Mouse (Mus musculus): ENCODE measurements around the gene Ppm1h. TPM values are rescaled to one million over a fixed set of nuclear protein-coding genes. Genes with fewer than 3 reads are reported as not detected.
"Not testable (repeated sequence)": the region's sequence is repeated elsewhere in the genome, so short reads cannot be mapped to it uniquely, and the experiment has no call there.

Ppm1h gene
- total RNA-seq, 2 experiments from 2014 or later = 97.9 to 105 TPM

DNA sequence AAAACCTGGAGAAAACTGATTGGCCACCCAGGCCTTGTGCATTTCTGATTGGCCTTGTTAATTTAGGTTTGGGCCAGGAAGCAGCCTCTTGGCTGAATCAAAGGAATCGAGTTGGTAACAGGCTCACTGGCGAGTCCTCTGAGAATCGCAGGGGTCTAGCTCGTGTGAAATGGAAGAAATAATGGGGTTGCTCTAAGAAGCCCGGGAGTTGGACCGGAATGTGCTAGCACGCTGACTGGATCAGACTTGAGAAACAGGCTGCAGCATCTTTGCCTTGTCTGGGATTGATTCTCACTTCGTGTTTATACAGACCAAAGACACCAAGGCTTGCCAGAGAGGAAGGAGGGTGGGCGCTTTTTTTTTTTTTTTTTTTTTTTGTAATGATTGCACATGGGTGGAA, 282.9 kb downstream of the Ppm1h start:
- no peak overlapping the region for H3K27ac ChIP-seq
- intact Hi-C loops (cut with DNase I) = no loop called here
- no peak overlapping the region for H3K4me3 ChIP-seq
- TF ChIP-seq CTCF (IDR thresholded peaks at IDR 0.05) = no peak
- DNase-seq (ENCODE audit: extremely low spot score in 1 of 2, low spot score in 2 of 2) = no peak

- H3K4me3 ChIP-seq = no peak overlapping the region
- TF ChIP-seq CTCF (IDR thresholded peaks at IDR 0.05) = no peak
- intact Hi-C loops (cut with DNase I) = no loop called here
- DNase-seq (ENCODE audit: extremely low spot score in 1 of 2, low spot score in 2 of 2) = no peak
- no peak overlapping the region for H3K27ac ChIP-seq
These were observed 284.1 kb downstream of the Ppm1h start for GRCm38 (mm10) chr10:122962651-122963050.

- intact Hi-C loops (cut with DNase I) = no loop called here
- no peak for DNase-seq (ENCODE audit: extremely low spot score in 1 of 2, low spot score in 2 of 2)
- no peak for TF ChIP-seq CTCF (IDR thresholded peaks at IDR 0.05)
- 0 out of 2 replicates have a peak overlapping the region, but pooled peaks have one; percentile 32 for H3K27ac ChIP-seq
- no peak overlapping the region for H3K4me3 ChIP-seq
These were observed 285.1 kb downstream of the Ppm1h start for GRCm38 (mm10) chr10:122963463-122964240.

DNA sequence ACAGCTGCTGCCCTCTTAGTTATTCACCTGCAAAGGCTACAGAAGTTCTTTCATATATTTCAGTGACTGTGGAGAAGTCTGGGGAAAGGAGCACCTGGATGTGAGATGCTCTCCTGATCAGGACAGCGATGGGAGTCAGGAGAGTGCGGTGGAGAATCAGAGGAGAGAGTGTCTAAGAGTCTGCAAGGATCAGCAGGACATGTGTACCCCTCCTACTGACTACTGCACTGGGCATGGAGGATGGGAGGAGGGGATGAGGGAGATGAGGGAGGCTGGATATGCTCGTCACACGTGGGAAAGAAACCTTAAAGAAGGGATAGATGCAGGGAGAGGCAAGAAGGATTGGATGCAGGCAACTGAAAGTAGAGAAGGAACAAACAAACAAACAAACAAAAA, 285.7 kb downstream of the Ppm1h start:
- DNase-seq (ENCODE audit: extremely low spot score in 1 of 2, low spot score in 2 of 2) = no peak
- TF ChIP-seq CTCF (IDR thresholded peaks at IDR 0.05) = no peak
- intact Hi-C loops (cut with DNase I) = no loop called here
- Histone ChIP-seq H3K4me3 (no peak overlapping the region), H3K27ac (no peak overlapping the region)

DNA sequence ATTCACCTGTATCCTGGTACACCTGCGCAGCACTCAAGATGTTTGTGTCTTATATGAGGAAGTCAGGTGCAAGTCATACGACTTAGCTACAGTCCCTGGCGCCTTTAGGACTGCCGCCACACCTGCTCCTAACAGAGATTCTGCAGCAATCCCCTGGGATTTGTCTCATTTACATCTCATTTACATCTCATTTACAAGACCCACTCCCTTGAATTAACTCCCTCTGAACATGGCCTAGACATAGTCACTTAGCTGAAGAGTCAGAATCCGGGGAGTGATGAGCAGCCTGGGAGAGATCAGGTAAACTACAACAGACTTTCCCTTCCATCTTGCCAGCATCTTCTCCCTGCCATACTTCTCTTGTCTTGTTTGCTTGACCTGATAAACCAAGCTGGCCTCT, 287.1 kb downstream of the Ppm1h start:
- DNase-seq (ENCODE audit: extremely low spot score in 1 of 2, low spot score in 2 of 2); H3K4me3 ChIP-seq; intact Hi-C loops (cut with DNase I); H3K27ac ChIP-seq: not testable (repeated sequence)

DNA sequence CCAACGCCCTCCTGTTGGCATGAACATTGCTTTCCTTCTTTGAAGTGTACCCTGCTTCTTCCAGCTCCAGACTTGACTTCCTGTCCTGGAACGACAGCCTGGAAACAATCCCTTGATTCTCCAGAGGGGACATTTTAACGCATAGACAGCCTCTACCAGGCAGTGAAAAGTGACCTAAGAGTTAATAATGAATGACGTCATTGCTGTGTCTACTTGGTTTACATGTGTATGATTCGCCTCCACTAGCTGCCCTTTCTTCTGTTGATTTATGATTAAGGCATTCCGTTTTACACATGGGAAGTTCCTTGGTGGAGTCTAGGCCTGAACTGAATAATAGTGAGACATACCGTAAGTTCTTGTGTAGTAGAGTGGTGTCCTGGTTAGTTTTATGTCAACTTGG, 287.9 kb downstream of the Ppm1h start:
- TF ChIP-seq CTCF (IDR thresholded peaks at IDR 0.05) = no peak
- Histone ChIP-seq H3K27ac (no peak overlapping the region), H3K4me3 (no peak overlapping the region)
- no peak for DNase-seq (ENCODE audit: extremely low spot score in 1 of 2, low spot score in 2 of 2)
- intact Hi-C loops (cut with DNase I) = no loop called here

DNA sequence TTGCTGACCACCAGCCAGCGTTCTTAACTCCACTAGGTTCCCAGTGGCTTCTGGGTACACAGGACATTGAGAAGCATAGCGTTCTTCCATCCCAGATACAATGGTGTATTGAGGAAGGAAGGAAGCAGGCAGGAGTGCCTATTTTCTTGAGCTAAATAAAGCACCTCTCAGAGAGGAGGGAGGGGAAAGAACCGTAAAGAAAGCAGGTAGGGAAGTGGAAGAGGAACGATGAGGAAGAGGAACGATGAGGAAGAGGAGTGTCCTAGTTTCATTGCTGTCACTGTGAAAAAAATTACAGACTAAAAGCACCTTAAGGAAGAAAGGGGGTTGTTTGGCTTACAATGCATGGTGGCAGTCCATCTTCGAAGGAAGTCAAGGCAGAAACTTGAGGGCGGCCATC, 291.6 kb downstream of the Ppm1h start:
- Histone ChIP-seq H3K4me3 (no peak overlapping the region), H3K27ac (no peak overlapping the region)
- DNase-seq (ENCODE audit: extremely low spot score in 1 of 2, low spot score in 2 of 2) = no peak
- intact Hi-C loops (cut with DNase I) = no loop called here
- TF ChIP-seq CTCF (IDR thresholded peaks at IDR 0.05) = no peak

DNA sequence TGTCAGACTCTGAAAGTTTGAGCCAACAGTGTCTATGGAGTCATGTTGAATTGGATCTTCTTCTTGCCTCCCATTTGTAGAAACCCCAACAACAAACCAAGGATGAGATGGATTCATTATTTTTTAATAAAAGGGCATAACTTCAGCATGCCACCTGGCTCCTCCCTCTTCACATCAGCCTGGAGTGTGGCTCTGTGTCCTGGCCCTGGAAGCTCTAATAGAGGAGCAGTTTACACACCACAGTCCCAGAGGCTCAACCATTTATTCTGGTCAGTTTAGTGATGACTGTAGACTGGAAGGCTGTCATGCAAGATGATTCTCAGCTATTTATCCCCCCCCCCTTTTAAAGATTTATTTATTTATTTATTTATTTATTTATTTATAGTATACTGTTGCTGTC, 294.7 kb downstream of the Ppm1h start:
- Histone ChIP-seq H3K4me3 (no peak overlapping the region), H3K27ac (no peak overlapping the region)
- intact Hi-C loops (cut with DNase I) = no loop called here
- TF ChIP-seq CTCF (IDR thresholded peaks at IDR 0.05) = no peak
- no peak for DNase-seq (ENCODE audit: extremely low spot score in 1 of 2, low spot score in 2 of 2)

- no peak for DNase-seq (ENCODE audit: extremely low spot score in 1 of 2, low spot score in 2 of 2)
- H3K4me3 ChIP-seq = no peak overlapping the region
- intact Hi-C loops (cut with DNase I) = no loop called here
- H3K27ac ChIP-seq = no peak overlapping the region
- no peak for TF ChIP-seq CTCF (IDR thresholded peaks at IDR 0.05)
These were observed 297.5 kb downstream of the Ppm1h start for GRCm38 (mm10) chr10:122976038-122976437.

DNA sequence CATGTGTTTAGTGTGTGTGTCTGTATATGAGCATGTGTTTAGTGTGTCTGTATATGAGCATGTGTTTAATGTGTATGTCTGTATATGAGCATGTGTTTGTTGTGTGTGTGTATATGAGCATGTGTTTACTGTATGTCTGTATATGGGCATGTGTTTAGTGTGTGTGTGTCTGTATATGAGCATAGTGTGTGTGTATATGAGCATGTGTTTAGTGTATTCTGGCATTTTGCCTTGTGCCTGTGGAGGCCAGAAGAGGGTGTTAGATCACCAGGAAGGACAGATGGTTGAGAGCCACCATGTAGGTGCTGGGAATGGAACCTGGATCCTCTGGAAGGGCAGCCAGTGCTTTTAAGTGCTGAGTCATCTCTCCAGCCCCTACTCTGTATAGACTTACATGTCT, 300.8 kb downstream of the Ppm1h start:
- intact Hi-C loops (cut with DNase I) = no loop called here
- no peak overlapping the region for H3K27ac ChIP-seq
- no peak overlapping the region for H3K4me3 ChIP-seq
- no peak for TF ChIP-seq CTCF (IDR thresholded peaks at IDR 0.05)
- no peak for DNase-seq (ENCODE audit: extremely low spot score in 1 of 2, low spot score in 2 of 2)

DNA sequence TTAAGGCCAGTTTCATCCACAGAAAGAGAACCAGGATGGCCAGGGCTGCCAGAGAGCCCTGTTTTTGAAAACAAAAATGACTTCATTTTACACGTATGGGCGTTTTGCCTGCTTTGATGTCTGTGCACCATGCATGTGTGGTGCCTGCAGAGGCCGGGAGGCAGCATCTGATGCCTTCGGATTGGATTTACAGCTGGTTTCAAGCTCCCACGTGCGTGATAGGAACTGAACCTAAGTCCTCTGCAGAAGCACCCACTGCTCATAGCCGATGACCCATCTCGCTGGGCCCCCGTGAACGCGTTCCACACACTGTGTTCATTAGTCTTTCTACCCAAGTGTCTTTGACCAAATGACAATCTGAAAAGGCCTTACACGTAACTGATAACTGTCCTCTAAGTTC, 301.6 kb downstream of the Ppm1h start:
- H3K27ac ChIP-seq = no peak overlapping the region
- no peak overlapping the region for H3K4me3 ChIP-seq
- TF ChIP-seq CTCF (IDR thresholded peaks at IDR 0.05) = no peak
- intact Hi-C loops (cut with DNase I) = no loop called here
- DNase-seq (ENCODE audit: extremely low spot score in 1 of 2, low spot score in 2 of 2) = no peak

- peak in 1 of 2 experiments; percentile 44 for DNase-seq (ENCODE audit: extremely low spot score in 1 of 2, low spot score in 2 of 2)
- Histone ChIP-seq H3K27ac (peak overlapping the region; percentile 16; the same call in 1 of the 2 replicates), H3K4me3 (peak overlapping the region; percentile 83)
- TF ChIP-seq CTCF (IDR thresholded peaks at IDR 0.05) = no peak
- intact Hi-C loops (cut with DNase I) = no loop called here
These were observed 304.5 kb downstream of the Ppm1h start for GRCm38 (mm10) chr10:122982909-122983578.
